Mouse (Mus musculus): ENCODE results near the gene Srm. TPM values are rescaled to one million over a fixed set of nuclear protein-coding genes. Genes with fewer than 3 reads are reported as not detected.

Srm gene
- polyA plus RNA-seq, 1 experiment = 103 TPM

- Histone ChIP-seq H3K4me3 (no peak overlapping the region), H3K27me3 (ENCODE audit: control insufficient read depth, insufficient read depth, insufficient read length) (no peaks in the 10 kb centered on the region), H3K79me2 (ENCODE audit: control insufficient read depth, insufficient read depth) (no peaks in the 10 kb centered on the region), H3ac (ENCODE audit: control insufficient read depth, insufficient read length) (no peak overlapping the region), H3K36me3 (ENCODE audit: control insufficient read depth, insufficient read depth) (peaks cover 8% of the 10 kb centered on the region), H3K4me2 (ENCODE audit: low read depth) (no peak overlapping the region)
- peak in 2 of 3 experiments; percentile 36 to 75 for TF ChIP-seq MYOG (IDR thresholded peaks at IDR 0.05; ENCODE audit: control insufficient read depth in 1 of 3, insufficient read depth in 1 of 3, insufficient read length in 2 of 3, low read depth in 2 of 3)
- no peak for TF ChIP-seq MAX (IDR thresholded peaks at IDR 0.05; ENCODE audit: low read depth)
- TF ChIP-seq MYOD1 (IDR thresholded peaks at IDR 0.05; ENCODE audit: control insufficient read depth in 1 of 3, insufficient read length in 2 of 3, low read depth in 2 of 3) = peak in 1 of 3 experiments; percentile 65
Observed at GRCm38 (mm10) chr4:148580765-148581164, 10.5 kb upstream of the Srm start.

DNA sequence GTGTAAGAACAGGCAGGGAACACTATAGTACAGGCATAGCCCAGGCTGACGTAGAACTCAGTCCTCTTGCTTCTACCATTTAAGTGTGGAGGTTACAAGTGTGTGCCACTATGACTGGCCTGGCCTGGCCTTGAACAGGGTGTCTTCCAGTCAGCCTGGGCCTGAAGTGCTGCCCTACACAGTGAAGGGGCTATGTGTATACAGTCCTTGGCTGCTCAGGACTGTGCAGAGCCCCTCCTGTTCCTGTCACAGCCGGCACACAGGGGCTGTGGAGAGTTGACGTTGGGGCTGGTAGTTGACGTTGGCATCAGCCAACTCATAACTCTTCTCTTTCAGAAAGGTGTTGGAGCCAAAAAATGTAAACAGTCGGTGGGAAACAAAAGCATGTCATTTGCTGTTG, 9.9 kb upstream of the Srm start:
- no peak overlapping the region for H3K4me3 ChIP-seq
- no peaks in the 10 kb centered on the region for H3K79me2 ChIP-seq (ENCODE audit: control insufficient read depth, insufficient read depth)
- no peaks in the 10 kb centered on the region for H3K27me3 ChIP-seq (ENCODE audit: control insufficient read depth, insufficient read depth, insufficient read length)
- peaks cover 6% of the 10 kb centered on the region for H3K36me3 ChIP-seq (ENCODE audit: control insufficient read depth, insufficient read depth)
- H3ac ChIP-seq (ENCODE audit: control insufficient read depth, insufficient read length) = no peak overlapping the region
- no peak overlapping the region for H3K4me2 ChIP-seq (ENCODE audit: low read depth)
- TF ChIP-seq TCF12 (IDR thresholded peaks at IDR 0.05; ENCODE audit: insufficient read depth, poor library complexity, severe bottlenecking) = no peak
- TF ChIP-seq REST (IDR thresholded peaks at IDR 0.05; ENCODE audit: insufficient read depth, insufficient read length) = no peak
- TF ChIP-seq POLR2A (IDR thresholded peaks at IDR 0.05; ENCODE audit: insufficient read length, low read depth) = no peak
- no peak for TF ChIP-seq SRF (IDR thresholded peaks at IDR 0.05; ENCODE audit: control insufficient read depth, insufficient read length, low read depth)
- no peak for TF ChIP-seq MYOG (IDR thresholded peaks at IDR 0.05; ENCODE audit: control insufficient read depth in 1 of 3, insufficient read depth in 1 of 3, insufficient read length in 2 of 3, low read depth in 2 of 3)

GRCm38 (mm10) chr4:148583257-148583656, 8.0 kb upstream of the Srm start:
- H3K36me3 ChIP-seq (ENCODE audit: control insufficient read depth, insufficient read depth) = peaks cover 6% of the 10 kb centered on the region
- no peak overlapping the region for H3K4me2 ChIP-seq (ENCODE audit: low read depth)
- H3K79me2 ChIP-seq (ENCODE audit: control insufficient read depth, insufficient read depth) = no peaks in the 10 kb centered on the region
- TF ChIP-seq TCF3 (IDR thresholded peaks at IDR 0.05; ENCODE audit: insufficient read length, low read depth) (no peak), MYOG (IDR thresholded peaks at IDR 0.05; ENCODE audit: control insufficient read depth in 1 of 3, insufficient read depth in 1 of 3, insufficient read length in 2 of 3, low read depth in 2 of 3) (no peak), SRF (IDR thresholded peaks at IDR 0.05; ENCODE audit: control insufficient read depth, insufficient read length, low read depth) (no peak), MYOD1 (IDR thresholded peaks at IDR 0.05; ENCODE audit: control insufficient read depth in 1 of 3, insufficient read length in 2 of 3, low read depth in 2 of 3) (no peak), POLR2AphosphoS2 (IDR thresholded peaks at IDR 0.05; ENCODE audit: insufficient read length, low read depth) (no peak), POLR2A (IDR thresholded peaks at IDR 0.05; ENCODE audit: insufficient read length, low read depth) (no peak), USF1 (IDR thresholded peaks at IDR 0.05; ENCODE audit: low read depth) (no peak), E2F4 (IDR thresholded peaks at IDR 0.05; ENCODE audit: insufficient read depth) (no peak), TCF12 (IDR thresholded peaks at IDR 0.05; ENCODE audit: insufficient read depth, poor library complexity, severe bottlenecking) (no peak), CEBPB (IDR thresholded peaks at IDR 0.05; ENCODE audit: insufficient read depth, poor library complexity, severe bottlenecking) (no peak), REST (IDR thresholded peaks at IDR 0.05; ENCODE audit: insufficient read depth, insufficient read length) (no peak), MAX (IDR thresholded peaks at IDR 0.05; ENCODE audit: low read depth) (no peak)
- H3ac ChIP-seq (ENCODE audit: control insufficient read depth, insufficient read length) = no peak overlapping the region
- H3K27me3 ChIP-seq (ENCODE audit: control insufficient read depth, insufficient read depth, insufficient read length) = no peaks in the 10 kb centered on the region
- no peak overlapping the region for H3K4me3 ChIP-seq

DNA sequence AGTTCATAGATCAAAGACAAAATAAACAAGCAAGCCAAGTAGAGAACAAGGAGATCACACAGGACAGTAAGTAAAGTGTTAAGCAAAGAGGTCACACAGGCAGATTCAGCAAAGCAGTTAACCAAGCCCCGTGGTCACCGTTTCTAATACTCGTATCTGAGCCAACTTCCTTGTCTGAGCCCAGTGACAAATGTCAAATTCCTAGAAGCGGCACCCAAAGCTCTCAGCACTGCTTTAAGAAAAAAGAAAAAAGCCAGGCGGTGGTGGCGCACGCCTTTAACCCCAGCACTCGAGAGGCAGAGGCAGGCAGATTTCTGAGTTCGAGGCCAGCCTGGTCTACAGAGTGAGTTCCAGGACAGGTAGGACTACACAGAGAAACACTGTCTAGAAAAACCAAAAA, 4.7 kb upstream of the Srm start:
- Histone ChIP-seq H3K27me3 (ENCODE audit: control insufficient read depth, insufficient read depth, insufficient read length) (no peaks in the 10 kb centered on the region), H3K4me2 (ENCODE audit: low read depth) (no peak overlapping the region), H3K36me3 (ENCODE audit: control insufficient read depth, insufficient read depth) (no peaks in the 10 kb centered on the region), H3K79me2 (ENCODE audit: control insufficient read depth, insufficient read depth) (no peaks in the 10 kb centered on the region), H3ac (ENCODE audit: control insufficient read depth, insufficient read length) (no peak overlapping the region), H3K4me3 (no peak overlapping the region)
- no peak for TF ChIP-seq MAX (IDR thresholded peaks at IDR 0.05; ENCODE audit: low read depth)
- TF ChIP-seq MYOD1 (IDR thresholded peaks at IDR 0.05; ENCODE audit: control insufficient read depth in 1 of 3, insufficient read length in 2 of 3, low read depth in 2 of 3) = no peak
- no peak for TF ChIP-seq POLR2A (IDR thresholded peaks at IDR 0.05; ENCODE audit: insufficient read length, low read depth)
- TF ChIP-seq USF1 (IDR thresholded peaks at IDR 0.05; ENCODE audit: low read depth) = no peak
- no peak for TF ChIP-seq TCF12 (IDR thresholded peaks at IDR 0.05; ENCODE audit: insufficient read depth, poor library complexity, severe bottlenecking)
- no peak for TF ChIP-seq E2F4 (IDR thresholded peaks at IDR 0.05; ENCODE audit: insufficient read depth)
- no peak for TF ChIP-seq SRF (IDR thresholded peaks at IDR 0.05; ENCODE audit: control insufficient read depth, insufficient read length, low read depth)
- TF ChIP-seq REST (IDR thresholded peaks at IDR 0.05; ENCODE audit: insufficient read depth, insufficient read length) = no peak
- no peak for TF ChIP-seq CEBPB (IDR thresholded peaks at IDR 0.05; ENCODE audit: insufficient read depth, poor library complexity, severe bottlenecking)
- no peak for TF ChIP-seq POLR2AphosphoS2 (IDR thresholded peaks at IDR 0.05; ENCODE audit: insufficient read length, low read depth)
- TF ChIP-seq MYOG (IDR thresholded peaks at IDR 0.05; ENCODE audit: control insufficient read depth in 1 of 3, insufficient read depth in 1 of 3, insufficient read length in 2 of 3, low read depth in 2 of 3) = no peak
- TF ChIP-seq TCF3 (IDR thresholded peaks at IDR 0.05; ENCODE audit: insufficient read length, low read depth) = no peak

DNA sequence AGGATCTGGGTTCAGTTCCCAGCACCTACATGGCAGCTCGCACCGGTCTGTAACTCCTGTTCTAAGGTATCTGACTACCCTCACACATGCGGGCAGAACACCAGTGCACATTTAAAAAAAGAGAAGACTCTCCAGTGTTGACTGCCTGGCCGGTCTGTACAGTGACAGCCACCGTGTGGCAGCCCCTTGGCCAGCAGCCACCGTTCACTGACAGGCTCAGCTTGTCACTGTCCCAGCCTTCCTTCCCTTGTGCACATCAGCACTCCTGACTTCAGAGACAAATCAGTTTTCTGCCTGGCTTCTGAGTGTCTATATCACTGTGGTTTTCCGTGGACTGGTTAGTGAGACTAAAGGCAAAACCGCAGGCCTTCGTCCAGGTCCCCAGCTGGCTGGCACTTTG, 2.5 kb upstream of the Srm start:
- TF ChIP-seq SRF (IDR thresholded peaks at IDR 0.05; ENCODE audit: control insufficient read depth, insufficient read length, low read depth) (no peak), E2F4 (IDR thresholded peaks at IDR 0.05; ENCODE audit: insufficient read depth) (no peak), TCF3 (IDR thresholded peaks at IDR 0.05; ENCODE audit: insufficient read length, low read depth) (no peak), CEBPB (IDR thresholded peaks at IDR 0.05; ENCODE audit: insufficient read depth, poor library complexity, severe bottlenecking) (no peak), MAX (IDR thresholded peaks at IDR 0.05; ENCODE audit: low read depth) (no peak), MYOD1 (IDR thresholded peaks at IDR 0.05; ENCODE audit: control insufficient read depth in 1 of 3, insufficient read length in 2 of 3, low read depth in 2 of 3) (no peak), POLR2A (IDR thresholded peaks at IDR 0.05; ENCODE audit: insufficient read length, low read depth) (no peak), MYOG (IDR thresholded peaks at IDR 0.05; ENCODE audit: control insufficient read depth in 1 of 3, insufficient read depth in 1 of 3, insufficient read length in 2 of 3, low read depth in 2 of 3) (no peak), USF1 (IDR thresholded peaks at IDR 0.05; ENCODE audit: low read depth) (no peak)
- Histone ChIP-seq H3K27me3 (ENCODE audit: control insufficient read depth, insufficient read depth, insufficient read length) (no peaks in the 10 kb centered on the region), H3K36me3 (ENCODE audit: control insufficient read depth, insufficient read depth) (peaks cover 2% of the 10 kb centered on the region), H3K4me2 (ENCODE audit: low read depth) (no peak overlapping the region), H3K4me3 (no peak overlapping the region), H3ac (ENCODE audit: control insufficient read depth, insufficient read length) (no peak overlapping the region), H3K79me2 (ENCODE audit: control insufficient read depth, insufficient read depth) (peaks cover 17% of the 10 kb centered on the region)

All from myocyte (in vitro differentiated cells).